In genomic region chrX:41514982-41515381, GRCm38 (mm10) we compare ENCODE assay signal across 20 mouse cellular contexts.
DNase-seq lines count a peak whose midpoint lies in the region; ATAC-seq lines count a peak whose summit lies in the region.
"Had no signal": no experiment of that assay in that cellular context is flagged by ENCODE, and none has a peak within 500 bp of the region (broad histone marks: within the 10 kb centered on the region; RNA-seq: fewer than 3 reads in every experiment).

No protein-coding gene starts in this region.

- peak; percentile 73 for DNase-seq in 416B (ENCODE audit: low read depth)
- no peak for DNase-seq in right cerebral cortex, adult 2 months (ENCODE audit: low spot score in 2 of 2)
- DNase-seq: adrenal gland, adult 2 months; adrenal gland, postnatal 10 days; adrenal gland, postnatal 25 days; B cell, adult 2 months; cerebellum, adult 11 months; cerebellum, adult 18-20 months; cerebellum, adult 8-10 months; cerebellum, adult 9-11 months; cerebellum, postnatal 14 days; cerebellum, postnatal 36 days; forebrain, postnatal 0 days had no signal

- peak; percentile 60 for ATAC-seq in common myeloid progenitor, adult 5-6 weeks (replicated peaks; ENCODE audit: low read depth, poor library complexity, severe bottlenecking)
- ATAC-seq in megakaryocyte progenitor cell, adult 5-6 weeks (replicated peaks; ENCODE audit: poor library complexity) = peak; percentile 50; the same call in 1 of the 2 replicates
- no peak for ATAC-seq in activated CD4-positive, CD25-positive, alpha-beta regulatory T cell, adult 4 months
- ATAC-seq: CD4-positive, CD25-positive, alpha-beta regulatory T cell, adult 4 months; forebrain, embryonic 13.5 days; forebrain, embryonic 15.5 days; forebrain, postnatal 0 days; Patski had no signal
